Mouse (Mus musculus) spleen, embryonic (tissue): ENCODE results near the gene Ryr3.

Experiments used
- CTCF ChIA-PET: fragments of 350-600 bp; sonication (Branson Sonifier 250); formaldehyde crosslinking; loops from one replicate; lab custom pipeline; 2022; lab: Charles Lee

Gene Ryr3

GRCm38 (mm10) chr2:112912611-112913010, 304.3 kb downstream of the Ryr3 start:
- CTCF ChIA-PET: no interaction called here

GRCm38 (mm10) chr2:112910579-112910978, 306.3 kb downstream of the Ryr3 start:
- CTCF ChIA-PET: no interaction called here

GRCm38 (mm10) chr2:112909142-112909541, 307.8 kb downstream of the Ryr3 start:
- CTCF ChIA-PET: no interaction called here

GRCm38 (mm10) chr2:112900747-112901146, 316.1 kb downstream of the Ryr3 start:
- CTCF ChIA-PET: no interaction called here

GRCm38 (mm10) chr2:112884456-112885114, 332.3 kb downstream of the Ryr3 start:
- CTCF ChIA-PET: no interaction called here

GRCm38 (mm10) chr2:112881805-112882204, 335.1 kb downstream of the Ryr3 start:
- CTCF ChIA-PET: no interaction called here

- CTCF ChIA-PET: no interaction called here
Observed at GRCm38 (mm10) chr2:112881376-112881775, 335.5 kb downstream of the Ryr3 start.

- CTCF ChIA-PET: no interaction called here
Observed at GRCm38 (mm10) chr2:112877404-112877803, 339.5 kb downstream of the Ryr3 start.

GRCm38 (mm10) chr2:112866043-112866551, 350.8 kb downstream of the Ryr3 start:
- CTCF ChIA-PET: no interaction called here

- CTCF ChIA-PET: no interaction called here
Observed at GRCm38 (mm10) chr2:112861792-112862191, 355.1 kb downstream of the Ryr3 start.

GRCm38 (mm10) chr2:112845583-112846512, 371.0 kb downstream of the Ryr3 start:
- CTCF ChIA-PET: no interaction called here

GRCm38 (mm10) chr2:112842877-112843276, 374.0 kb downstream of the Ryr3 start:
- CTCF ChIA-PET: no interaction called here

- CTCF ChIA-PET: no interaction called here
Observed at GRCm38 (mm10) chr2:112831423-112832305, 385.2 kb downstream of the Ryr3 start.

GRCm38 (mm10) chr2:112826571-112826970, 390.3 kb downstream of the Ryr3 start:
- CTCF ChIA-PET: no interaction called here

GRCm38 (mm10) chr2:112822721-112823120, 394.2 kb downstream of the Ryr3 start:
- CTCF ChIA-PET: no interaction called here

- CTCF ChIA-PET: no interaction called here
Observed at GRCm38 (mm10) chr2:112819059-112819458, 397.8 kb downstream of the Ryr3 start.

GRCm38 (mm10) chr2:112816976-112817375, 399.9 kb downstream of the Ryr3 start:
- CTCF ChIA-PET: no interaction called here

GRCm38 (mm10) chr2:112815960-112816359, 400.9 kb downstream of the Ryr3 start:
- CTCF ChIA-PET: no interaction called here

GRCm38 (mm10) chr2:112812637-112813402, 404.1 kb downstream of the Ryr3 start:
- CTCF ChIA-PET: no interaction called here

GRCm38 (mm10) chr2:112806015-112806414, 410.9 kb downstream of the Ryr3 start:
- CTCF ChIA-PET: no interaction called here

- CTCF ChIA-PET: no interaction called here
Observed at GRCm38 (mm10) chr2:112799995-112800353, 416.9 kb downstream of the Ryr3 start.
